In genomic region chr2:112490483-112491196, GRCm38 (mm10) we compare ENCODE assay signal across 33 mouse cellular contexts. TPM values are rescaled to one million over a fixed set of nuclear protein-coding genes. Genes with fewer than 3 reads are reported as not detected.
"Had no signal": no experiment of that assay in that cellular context is flagged by ENCODE, and none has a peak within 500 bp of the region (broad histone marks: within the 10 kb centered on the region; RNA-seq: fewer than 3 reads in every experiment).

No protein-coding gene starts in this region.

- H3K36me3 ChIP-seq: heart, embryonic 10.5 days; heart, embryonic 13.5 days; heart, embryonic 15.5 days; hindbrain, embryonic 13.5 days; hindbrain, embryonic 15.5 days; limb, embryonic 13.5 days; limb, embryonic 15.5 days; liver, embryonic 12.5 days had no signal

- H3K4me3 ChIP-seq: heart, embryonic 10.5 days; heart, embryonic 13.5 days; heart, embryonic 15.5 days; hindbrain, embryonic 13.5 days; hindbrain, embryonic 15.5 days; limb, embryonic 13.5 days; limb, embryonic 15.5 days; liver, embryonic 12.5 days had no signal

- H3K9me3 ChIP-seq: heart, embryonic 10.5 days; heart, embryonic 13.5 days; heart, embryonic 15.5 days; hindbrain, embryonic 13.5 days; hindbrain, embryonic 15.5 days; limb, embryonic 13.5 days; limb, embryonic 15.5 days; liver, embryonic 12.5 days had no signal

- H3K27ac ChIP-seq: heart, embryonic 10.5 days; heart, embryonic 13.5 days; heart, embryonic 15.5 days; hindbrain, embryonic 13.5 days; hindbrain, embryonic 15.5 days; hindbrain, postnatal 0 days; kidney, postnatal 0 days; limb, embryonic 13.5 days; limb, embryonic 15.5 days; liver, embryonic 12.5 days; liver, embryonic 14.5 days had no signal

- H3K4me2 ChIP-seq: heart, embryonic 13.5 days; heart, embryonic 15.5 days; hindbrain, embryonic 13.5 days; hindbrain, embryonic 15.5 days; limb, embryonic 13.5 days; limb, embryonic 15.5 days; liver, embryonic 12.5 days had no signal

- H3K27me3 ChIP-seq: heart, embryonic 13.5 days; heart, embryonic 15.5 days; hindbrain, embryonic 13.5 days; hindbrain, embryonic 15.5 days; limb, embryonic 13.5 days; limb, embryonic 15.5 days; liver, embryonic 12.5 days had no signal

- ATAC-seq: hindbrain, postnatal 0 days; intestine, embryonic 16.5 days; liver, embryonic 12.5 days had no signal

- DNase-seq: gastrocnemius, postnatal 14 days; gastrocnemius, postnatal 36 days; heart, postnatal 14 days; heart, postnatal 36 days; kidney, adult 11 months; kidney, adult 2 months; kidney, adult 9 months; kidney, postnatal 36 days; layer of hippocampus, adult 9-11 months; layer of hippocampus, postnatal 36 days had no signal

- H3K9ac ChIP-seq: heart, embryonic 13.5 days; heart, embryonic 15.5 days; hindbrain, embryonic 13.5 days; hindbrain, embryonic 15.5 days; limb, embryonic 13.5 days; limb, embryonic 15.5 days; liver, embryonic 12.5 days; liver, embryonic 14.5 days had no signal

RNA-seq across cellular contexts. Expression of gene Chrm5, which starts 10.1 kb away (rescaled TPM):
- total RNA-seq: gastrocnemius, adult 18-20 months; gastrocnemius, adult 8-10 months; gastrocnemius, postnatal 14 days; gastrocnemius, postnatal 36 days; heart, adult 18-20 months; heart, adult 8-10 months; heart, postnatal 14 days; heart, postnatal 36 days; hematopoietic stem cell, adult 5-6 weeks; liver, adult 2 months had no signal
- polyA plus RNA-seq: gonadal fat pad, adult 2 months; heart, embryonic 10.5 days; heart, embryonic 13.5 days; heart, embryonic 15.5 days; heart, postnatal 0 days; intestine, embryonic 14.5 days; intestine, embryonic 16.5 days; kidney, adult 2 months; kidney, postnatal 0 days; large intestine, adult 2 months; limb, embryonic 13.5 days; liver, adult 2 months; liver, embryonic 12.5 days; liver, embryonic 14.5 days; liver, embryonic 16.5 days had no signal
